Comparison of ENCODE assay signal across 14 mouse cellular contexts in genomic region chr11:44106231-44106630, GRCm38 (mm10).
"Had no signal": no experiment of that assay in that cellular context is flagged by ENCODE, and none has a peak within 500 bp of the region (broad histone marks: within the 10 kb centered on the region; RNA-seq: fewer than 3 reads in every experiment).

No protein-coding gene starts in this region.

- DNase-seq: lung, adult 2 months; lung, postnatal 14 days; lung, postnatal 36 days; midbrain, embryonic 14.5 days; retina, postnatal 1 day; right cerebral cortex, adult 18-20 months; right cerebral cortex, postnatal 25 days; right cerebral cortex, postnatal 4 days; spleen, adult 18-20 months; thymus, adult 18-20 months; thymus, postnatal 14 days; thymus, postnatal 36 days had no signal

- ATAC-seq: lung, postnatal 0 days; midbrain, embryonic 16.5 days had no signal
